Mouse (Mus musculus) heart, embryonic 14.5 days (tissue): Measurements from ENCODE around the gene Aktip. TPM values are rescaled to one million over a fixed set of nuclear protein-coding genes. Genes with fewer than 3 reads are reported as not detected.

Experiments used
- ATAC-seq: fragments of 200-750 bp; cut with Nextera tagmentation; 2 replicates; pipeline ENCODE4 v1.8.0; 2017; ENCODE audit warnings: low read depth, moderate TSS enrichment; ENCODE audit not compliant: insufficient number of reproducible peaks, insufficient read depth, low FRiP score
- H3K27ac ChIP-seq, 2 experiments: fragments of 200-500 bp in 1 of 2; fragments of 300-500 bp in 1 of 2; sonication (generic) in 1 of 2; replicated peaks in 1 of 2; 2 replicates each; pipeline ENCODE4 v1.5.1; 2012 to 2014; ENCODE audit warnings: low read depth in 2 of 2, low read length in 2 of 2, control low read depth in 1 of 2, mild to moderate bottlenecking in 1 of 2, mixed read lengths in 1 of 2; ENCODE audit not compliant: control insufficient read depth in 1 of 2, insufficient read depth in 1 of 2
- H3K27me3 ChIP-seq: fragments of 300-500 bp; sonication (generic); 2 replicates; pipeline ENCODE4 v1.6.1; 2014; ENCODE audit warnings: mild to moderate bottlenecking, low read length, control low read depth; ENCODE audit not compliant: control insufficient read depth, insufficient read depth
- H3K36me3 ChIP-seq: fragments of 300-500 bp; sonication (generic); 2 replicates; pipeline ENCODE4 v1.6.1; 2014; ENCODE audit warnings: mild to moderate bottlenecking, control low read depth, low read length, mixed read lengths; ENCODE audit not compliant: control insufficient read depth, insufficient read depth
- H3K4me1 ChIP-seq, 2 experiments: fragments of 200-500 bp in 1 of 2; fragments of 300-500 bp in 1 of 2; sonication (generic) in 1 of 2; 2 replicates each; pipeline ENCODE4 v1.6.1; 2012 to 2014; ENCODE audit warnings: low read length in 2 of 2, control low read depth in 1 of 2, mixed read lengths in 1 of 2; ENCODE audit not compliant: control insufficient read depth in 2 of 2, insufficient read depth in 2 of 2
- H3K4me2 ChIP-seq: fragments of 300-500 bp; sonication (generic); 2 replicates; pipeline ENCODE4 v1.6.1; 2014; ENCODE audit warnings: mild to moderate bottlenecking, low read length
- H3K4me3 ChIP-seq, 2 experiments: fragments of 200-500 bp in 1 of 2; fragments of 300-500 bp in 1 of 2; sonication (generic) in 1 of 2; 2 replicates each; pipeline ENCODE4 v1.5.1; 2012 to 2014; ENCODE audit warnings: low read length in 2 of 2, mild to moderate bottlenecking in 2 of 2, control low read depth in 1 of 2, low read depth in 1 of 2, moderate library complexity in 1 of 2; ENCODE audit not compliant: control insufficient read depth in 1 of 2, insufficient read depth in 1 of 2
- H3K9ac ChIP-seq: fragments of 300-500 bp; sonication (generic); 2 replicates; pipeline ENCODE4 v1.6.1; 2014; ENCODE audit warnings: mild to moderate bottlenecking, low read length
- H3K9me3 ChIP-seq: fragments of 300-500 bp; sonication (generic); 2 replicates; pipeline ENCODE4 v1.6.1; 2016; ENCODE audit warnings: low read length, control low read depth; ENCODE audit not compliant: control insufficient read depth
- WGBS: fragments of 180-500 bp; shearing (Covaris S2); extraction: QIAGEN DNeasy Blood & Tissue Kit; methylation state at CpG from one replicate; pipeline ENCODE4 v1.1.7; 2014; 5-methylcytosine and 5-hydroxymethylcytosine counted together
- polyA plus RNA-seq: library from polyadenylated mRNA; unstranded; fragments of >200 nt; fragmentation: Nextera tagmentation; extraction: Ambion mirVana; gene quantifications from 2 replicates; pipeline ENCODE4 v1.2.1, GENCODE M21; 2014

Aktip gene
- polyA plus RNA-seq, 1 experiment from 2014 or later: 53.9 TPM

DNA sequence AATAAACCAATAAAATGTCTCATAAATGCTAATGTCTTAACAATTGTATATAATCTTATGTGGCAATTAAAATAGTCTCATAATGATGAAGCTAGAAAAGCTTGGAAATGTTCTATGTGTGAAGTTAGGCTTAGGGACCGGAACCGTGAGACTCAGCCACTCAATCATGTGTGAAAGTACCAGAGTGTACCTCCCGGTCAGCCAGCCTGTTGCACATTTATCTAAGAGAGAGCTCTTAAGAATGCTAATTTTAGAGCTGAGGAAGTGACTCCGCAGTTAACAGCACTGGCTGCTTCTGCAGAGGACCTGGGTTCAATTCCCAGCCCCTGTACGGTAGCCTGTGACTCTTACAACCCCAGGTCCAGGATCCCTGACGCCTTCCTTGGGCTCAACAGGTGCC is 101.7 kb downstream of the Aktip start:
- H3K27ac ChIP-seq: 0 out of 4 replicates have a peak overlapping the region, but pooled peaks of 1 of the 2 experiments have one; percentile 8
- no peaks in the 10 kb centered on the region; a peak in 1 of 4 replicates for H3K4me1 ChIP-seq
- H3K9me3 ChIP-seq: no peaks in the 10 kb centered on the region
- ATAC-seq: no peak
- peaks cover 67% of the 10 kb centered on the region for H3K36me3 ChIP-seq
- no peak overlapping the region for H3K4me2 ChIP-seq
- H3K27me3 ChIP-seq: no peaks in the 10 kb centered on the region
- no peak overlapping the region for H3K4me3 ChIP-seq
- H3K9ac ChIP-seq: no peak overlapping the region
- WGBS: 46% methylated on average over 6 of the region's 6 CpGs

DNA sequence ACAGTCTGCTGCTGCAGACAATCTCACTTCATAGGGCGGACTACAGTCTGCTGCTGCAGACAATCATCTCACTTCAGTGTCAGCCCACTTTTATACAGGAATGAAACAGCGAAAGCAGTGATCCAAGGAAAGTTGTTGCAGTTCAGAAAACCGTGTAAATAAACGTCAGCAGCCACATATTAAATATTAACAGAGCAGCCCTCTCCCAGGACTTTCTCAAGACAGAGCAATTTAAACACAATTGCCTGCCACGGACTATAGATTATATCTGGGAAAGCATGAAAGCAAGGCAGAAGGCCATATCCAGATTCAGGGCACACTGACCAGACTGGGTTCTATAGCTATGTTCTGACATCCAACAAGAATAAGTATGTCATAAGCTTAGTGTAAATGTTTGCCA is 105.6 kb downstream of the Aktip start:
- H3K36me3 ChIP-seq: peaks cover 77% of the 10 kb centered on the region
- WGBS: 88% methylated on average over 5 of the region's 5 CpGs

DNA sequence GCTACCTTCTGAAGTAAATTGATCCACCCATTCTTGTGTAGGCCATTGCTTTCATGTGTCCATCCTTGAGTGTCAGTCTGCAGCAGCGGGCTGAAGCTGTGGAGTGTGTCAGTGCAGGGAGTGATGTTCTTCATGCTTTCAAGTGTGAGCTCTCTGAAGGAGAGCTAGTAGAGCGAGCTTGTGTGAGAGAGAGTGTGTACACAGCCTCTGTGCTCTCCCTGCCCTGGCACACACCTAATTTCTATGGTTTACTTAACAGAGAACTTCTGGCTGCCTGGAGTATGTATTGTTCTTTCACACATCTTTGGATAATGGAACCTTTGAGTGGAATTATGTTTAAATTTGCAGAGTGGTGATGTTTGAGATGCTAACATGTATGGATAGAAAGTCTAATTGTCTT is 110.2 kb downstream of the Aktip start:
- Histone ChIP-seq H3K27me3 (no peaks in the 10 kb centered on the region), H3K36me3 (peaks cover 81% of the 10 kb centered on the region), H3K9ac (no peak overlapping the region), H3K4me3 (no peak overlapping the region), H3K4me2 (no peak overlapping the region), H3K9me3 (no peaks in the 10 kb centered on the region), H3K27ac (no peak overlapping the region), H3K4me1 (no peaks in the 10 kb centered on the region)
- no peak for ATAC-seq
- 94% methylated on average over 2 of the region's 2 CpGs for WGBS

More for the DNA sequence above, 105.6 kb downstream of the Aktip start:
- ATAC-seq: no peak
- no peaks in the 10 kb centered on the region for H3K9me3 ChIP-seq
- no peaks in the 10 kb centered on the region for H3K27me3 ChIP-seq
- H3K4me1 ChIP-seq: no peaks in the 10 kb centered on the region; a peak in 1 of 4 replicates
- H3K27ac ChIP-seq: no peak overlapping the region
- H3K4me2 ChIP-seq: no peak overlapping the region
- no peak overlapping the region for H3K9ac ChIP-seq
- no peak overlapping the region for H3K4me3 ChIP-seq

DNA sequence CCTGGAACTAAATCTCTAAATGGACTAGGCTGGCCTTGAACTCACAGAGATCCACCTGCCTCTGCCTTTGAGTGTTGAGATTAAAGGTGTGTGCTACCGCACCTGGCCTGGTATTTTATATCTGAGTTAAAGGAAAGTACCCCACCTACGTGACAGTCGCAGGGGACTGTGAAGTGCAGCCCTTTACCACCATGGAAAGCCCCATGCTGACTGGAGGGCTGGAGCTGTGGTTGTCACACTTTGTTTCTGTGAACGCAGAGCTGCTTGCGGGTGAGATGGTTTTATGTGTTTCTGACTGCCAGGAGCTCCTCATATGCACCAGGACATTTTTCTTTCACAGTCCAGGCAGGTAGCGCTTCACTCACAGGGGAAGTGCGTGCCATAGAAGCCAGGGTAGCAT is 111.3 kb downstream of the Aktip start:
- H3K36me3 ChIP-seq: peaks cover 90% of the 10 kb centered on the region
- no peaks in the 10 kb centered on the region for H3K27me3 ChIP-seq
- 87% methylated on average over 7 of the region's 7 CpGs for WGBS

DNA sequence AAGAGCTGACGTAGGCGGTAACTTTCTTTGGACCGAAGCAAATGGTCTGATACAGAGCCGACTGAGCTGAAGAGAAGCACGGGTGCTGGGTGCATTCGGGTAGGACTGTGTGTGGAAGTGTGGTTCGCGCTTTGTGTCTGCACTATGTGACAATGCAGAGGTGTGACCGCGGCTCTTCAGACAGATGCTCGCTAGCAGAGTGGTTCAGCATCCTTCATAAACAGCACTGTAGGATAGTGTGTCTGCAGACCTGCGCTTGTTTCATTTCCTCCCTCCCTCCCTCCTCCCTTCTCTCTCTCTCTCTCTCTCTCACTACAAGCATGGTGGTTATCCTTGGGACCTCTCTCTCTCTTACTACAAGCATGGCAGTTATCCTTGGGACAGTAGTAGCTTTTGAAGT is 117.3 kb downstream of the Aktip start:
- Histone ChIP-seq H3K27ac (no peak overlapping the region), H3K9me3 (no peaks in the 10 kb centered on the region), H3K4me3 (no peak overlapping the region), H3K4me2 (no peak overlapping the region), H3K4me1 (peaks cover 0 to 4% of the 10 kb centered on the region in 2 experiments; a peak in 1 of 4 replicates), H3K9ac (no peak overlapping the region), H3K27me3 (no peaks in the 10 kb centered on the region), H3K36me3 (peaks cover 70% of the 10 kb centered on the region)
- 86% methylated on average over 12 of the region's 12 CpGs for WGBS
- ATAC-seq: no peak

More for the DNA sequence above, 111.3 kb downstream of the Aktip start:
- H3K9me3 ChIP-seq: no peaks in the 10 kb centered on the region
- no peak overlapping the region for H3K27ac ChIP-seq
- H3K4me3 ChIP-seq: no peak overlapping the region
- H3K4me1 ChIP-seq: no peaks in the 10 kb centered on the region
- H3K9ac ChIP-seq: no peak overlapping the region
- H3K4me2 ChIP-seq: no peak overlapping the region
- no peak for ATAC-seq

DNA sequence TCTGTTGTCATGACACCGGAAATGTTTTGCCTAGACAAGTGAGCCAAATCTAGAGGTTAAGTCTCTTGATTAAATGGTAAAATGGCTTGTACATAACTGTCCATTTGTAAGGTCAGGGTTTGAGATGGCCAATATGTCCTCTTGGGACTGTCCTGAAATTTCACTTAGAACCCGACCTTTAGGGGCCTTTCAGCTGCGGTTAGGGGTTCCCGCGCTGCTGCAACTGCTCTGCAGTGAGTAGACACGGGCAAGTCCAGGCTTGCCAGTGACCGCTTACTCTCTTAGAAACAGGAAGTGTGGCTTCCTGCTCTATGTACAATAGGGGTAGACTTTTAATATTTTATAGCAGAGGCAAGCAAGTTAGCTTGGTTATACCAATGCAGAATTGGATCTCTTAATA is 117.9 kb downstream of the Aktip start:
- no peak for ATAC-seq
- Histone ChIP-seq H3K27ac (no peak overlapping the region), H3K27me3 (no peaks in the 10 kb centered on the region), H3K4me2 (no peak overlapping the region), H3K36me3 (peaks cover 70% of the 10 kb centered on the region), H3K9ac (no peak overlapping the region), H3K4me3 (no peak overlapping the region), H3K9me3 (no peaks in the 10 kb centered on the region), H3K4me1 (peaks cover 0 to 4% of the 10 kb centered on the region in 2 experiments; a peak in 1 of 4 replicates)
- whole genome bisulfite sequencing: 67% methylated on average over 7 of the region's 7 CpGs

DNA sequence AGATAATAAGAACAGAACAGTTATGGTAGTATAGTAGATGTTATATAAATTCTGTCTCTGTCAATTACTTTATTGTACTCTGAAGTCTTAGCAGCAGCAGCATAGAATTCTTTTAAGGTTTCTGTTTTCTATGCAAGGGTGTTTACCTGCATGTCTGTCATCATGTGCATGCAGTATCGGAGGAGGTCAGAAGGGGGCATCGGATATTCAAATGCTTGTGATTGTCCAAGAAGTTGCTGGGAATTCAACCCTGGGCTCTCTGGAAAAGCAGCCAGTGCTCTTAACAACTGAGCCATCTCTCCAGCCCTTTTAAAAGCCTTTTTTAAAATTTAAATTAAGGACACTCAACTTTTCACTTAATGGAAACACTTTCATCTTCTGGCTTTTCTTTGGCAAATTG is 120.1 kb downstream of the Aktip start:
- Histone ChIP-seq H3K4me2 (no peak overlapping the region), H3K4me1 (peaks cover 0 to 4% of the 10 kb centered on the region in 2 experiments; a peak in 1 of 4 replicates), H3K9me3 (no peaks in the 10 kb centered on the region), H3K36me3 (peaks cover 54% of the 10 kb centered on the region), H3K27ac (no peak overlapping the region), H3K9ac (no peak overlapping the region), H3K27me3 (no peaks in the 10 kb centered on the region), H3K4me3 (no peak overlapping the region)
- ATAC-seq: no peak
- WGBS: 97% methylated on average over 2 of the region's 2 CpGs
